Mouse (Mus musculus) right cerebral cortex, postnatal 14 days (tissue): ENCODE data around the gene Nbl1.
A peak's percentile ranks its signal among the peaks of the same experiment; 100 is the strongest.

ENCODE experiments used
- DNase-seq: peaks from one replicate; pipeline ENCODE4 v3.0.0; 2022

Nbl1 gene

GRCm38 (mm10) chr4:139058029-139058428 lies 34.8 kb downstream of the Nbl1 start:
- no peak for DNase-seq

GRCm38 (mm10) chr4:139057291-139057690 lies 35.5 kb downstream of the Nbl1 start:
- DNase-seq = no peak

GRCm38 (mm10) chr4:139055744-139056143 lies 37.0 kb downstream of the Nbl1 start:
- no peak for DNase-seq

- DNase-seq = no peak
These were observed 37.5 kb downstream of the Nbl1 start for GRCm38 (mm10) chr4:139055336-139055735.

- peak; percentile 64 for DNase-seq
These were observed 38.4 kb downstream of the Nbl1 start for GRCm38 (mm10) chr4:139054300-139054923.

- no peak for DNase-seq
These were observed 39.4 kb downstream of the Nbl1 start for GRCm38 (mm10) chr4:139053391-139053790.

GRCm38 (mm10) chr4:139052796-139053195 lies 40.0 kb downstream of the Nbl1 start:
- DNase-seq = no peak

GRCm38 (mm10) chr4:139048518-139048917 lies 44.3 kb downstream of the Nbl1 start:
- no peak for DNase-seq

GRCm38 (mm10) chr4:139046354-139046753 lies 46.4 kb downstream of the Nbl1 start:
- no peak for DNase-seq

GRCm38 (mm10) chr4:139044566-139044965 lies 48.2 kb downstream of the Nbl1 start:
- DNase-seq = no peak

GRCm38 (mm10) chr4:139043600-139043999 lies 49.2 kb downstream of the Nbl1 start:
- no peak for DNase-seq

- no peak for DNase-seq
These were observed 50.2 kb downstream of the Nbl1 start for GRCm38 (mm10) chr4:139042611-139043010.

GRCm38 (mm10) chr4:139040084-139040839 lies 52.5 kb downstream of the Nbl1 start:
- no peak for DNase-seq

GRCm38 (mm10) chr4:139037795-139038607 lies 54.8 kb downstream of the Nbl1 start:
- no peak for DNase-seq

GRCm38 (mm10) chr4:139035799-139036198 lies 57.0 kb downstream of the Nbl1 start:
- DNase-seq = no peak

GRCm38 (mm10) chr4:139034942-139035341 lies 57.9 kb downstream of the Nbl1 start:
- DNase-seq = no peak

- DNase-seq = no peak
These were observed 58.3 kb downstream of the Nbl1 start for GRCm38 (mm10) chr4:139034540-139034939.

- DNase-seq = no peak
These were observed 58.8 kb downstream of the Nbl1 start for GRCm38 (mm10) chr4:139034010-139034367.

- DNase-seq = no peak
These were observed 59.4 kb downstream of the Nbl1 start for GRCm38 (mm10) chr4:139033263-139034009.

GRCm38 (mm10) chr4:139032521-139032920 lies 60.3 kb downstream of the Nbl1 start:
- DNase-seq = no peak
